Comparison of ENCODE assay signal across 8 mouse cellular contexts in the genomic region with DNA sequence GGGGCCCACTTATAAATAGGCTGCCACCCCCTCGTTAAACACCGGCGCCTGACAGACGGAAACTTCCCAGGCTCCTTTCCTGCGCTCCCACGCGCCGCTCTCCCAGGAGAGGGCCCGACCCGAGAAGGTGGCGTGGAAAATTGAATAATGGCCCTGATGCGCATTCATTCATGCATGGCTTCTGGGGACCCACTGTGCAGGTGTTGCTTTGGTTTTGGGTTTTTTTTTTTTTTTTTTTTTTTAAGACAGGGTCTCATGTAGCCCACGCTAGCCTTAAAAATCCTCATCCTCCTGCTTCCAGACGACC. TPM values are rescaled to one million over a fixed set of nuclear protein-coding genes. Genes with fewer than 3 reads are reported as not detected.
DNase-seq lines count a peak whose midpoint lies in the region; ATAC-seq and TF ChIP-seq lines count a peak whose summit lies in the region.

No protein-coding gene starts in this region.

- TF ChIP-seq EP300 in ES-Bruce4 (IDR thresholded peaks at IDR 0.05; ENCODE audit: insufficient read depth, low read depth, low read length) = no peak
- no peak for TF ChIP-seq EP300 in stomach, postnatal 0 days (optimal IDR thresholded peaks at IDR 0.05)

- H3K4me2 ChIP-seq in heart, embryonic 12.5 days = peak overlapping the region; percentile 98
- peak overlapping the region; percentile 99 for H3K4me2 ChIP-seq in heart, embryonic 13.5 days
- peak overlapping the region; percentile 95 for H3K4me2 ChIP-seq in liver, embryonic 15.5 days
- H3K4me2 ChIP-seq in stomach, postnatal 0 days (replicated peaks; ENCODE audit: low read depth) = peak overlapping the region; percentile 88

- DNase-seq in heart, postnatal 4 days = no peak
- DNase-seq in stomach, postnatal 0 days (ENCODE audit: low spot score) = no peak
- no peak for DNase-seq in layer of hippocampus, postnatal 36 days
- DNase-seq in Muller cell, postnatal 12 days (ENCODE audit: inconsistent ontology term) = no peak

- H3K27me3 ChIP-seq in heart, embryonic 12.5 days (replicated peaks) = peaks cover 29% of the 10 kb centered on the region; the same call in 1 of the 2 replicates
- no peaks in the 10 kb centered on the region for H3K27me3 ChIP-seq in ES-Bruce4 (ENCODE audit: control insufficient read depth, insufficient read depth, low read length, poor library complexity, severe bottlenecking)
- peaks cover 59% of the 10 kb centered on the region for H3K27me3 ChIP-seq in heart, embryonic 13.5 days (replicated peaks)
- peaks cover 42% of the 10 kb centered on the region for H3K27me3 ChIP-seq in liver, embryonic 15.5 days
- H3K27me3 ChIP-seq in stomach, postnatal 0 days (ENCODE audit: control insufficient read depth, insufficient read depth, low read length) = no peaks in the 10 kb centered on the region

- TF ChIP-seq CTCF in ES-Bruce4 (IDR thresholded peaks at IDR 0.05; ENCODE audit: low read depth, low read length) = no peak
- TF ChIP-seq CTCF in stomach, postnatal 0 days (IDR thresholded peaks at IDR 0.05; ENCODE audit: low read depth) = no peak

- no peak for TF ChIP-seq POLR2A in ES-Bruce4 (IDR thresholded peaks at IDR 0.05; ENCODE audit: insufficient read depth, low read length)

- H3K4me3 ChIP-seq in heart, embryonic 12.5 days = peak overlapping the region; percentile 81
- H3K4me3 ChIP-seq in ES-Bruce4 (ENCODE audit: low read depth, low read length) = peak overlapping the region; percentile 85
- H3K4me3 ChIP-seq in heart, embryonic 13.5 days = peak overlapping the region; percentile 77
- H3K4me3 ChIP-seq in liver, embryonic 15.5 days (replicated peaks) = peak overlapping the region; percentile 70
- H3K4me3 ChIP-seq in stomach, postnatal 0 days (ENCODE audit: low read depth, low read length) = peak overlapping the region; percentile 65

- peaks cover 24% of the 10 kb centered on the region for H3K4me1 ChIP-seq in heart, embryonic 12.5 days (replicated peaks)
- H3K4me1 ChIP-seq in ES-Bruce4 (ENCODE audit: control insufficient read depth, insufficient read depth, low read length) = no peaks in the 10 kb centered on the region
- H3K4me1 ChIP-seq in heart, embryonic 13.5 days = peaks cover 36% of the 10 kb centered on the region
- H3K4me1 ChIP-seq in liver, embryonic 15.5 days (replicated peaks) = peaks cover 50% of the 10 kb centered on the region
- H3K4me1 ChIP-seq in stomach, postnatal 0 days (replicated peaks; ENCODE audit: control insufficient read depth, insufficient read depth) = 0 out of 2 replicates have a peak, but pooled peaks cover 3% of the 10 kb centered on the region

- ATAC-seq in heart, embryonic 12.5 days (ENCODE audit: insufficient number of reproducible peaks, low FRiP score) = 0 out of 2 replicates have a peak, but pooled peaks have one; percentile 16
- no peak for ATAC-seq in heart, embryonic 13.5 days (ENCODE audit: extremely low read depth, insufficient number of reproducible peaks, low FRiP score, low TSS enrichment)
- no peak for ATAC-seq in liver, embryonic 15.5 days (ENCODE audit: insufficient read depth)
- ATAC-seq in stomach, postnatal 0 days (ENCODE audit: low FRiP score, low TSS enrichment) = no peak

- no peak overlapping the region for H3K27ac ChIP-seq in heart, embryonic 12.5 days (ENCODE audit: poor library complexity, severe bottlenecking)
- H3K27ac ChIP-seq in ES-Bruce4 (ENCODE audit: insufficient read depth, low read length) = no peak overlapping the region
- H3K27ac ChIP-seq in heart, embryonic 13.5 days (replicated peaks) = peak overlapping the region; percentile 15; the same call in 1 of the 2 replicates
- H3K27ac ChIP-seq in liver, embryonic 15.5 days (replicated peaks) = peak overlapping the region; percentile 83
- peak overlapping the region; percentile 94 for H3K27ac ChIP-seq in stomach, postnatal 0 days (replicated peaks)

- no peaks in the 10 kb centered on the region for H3K36me3 ChIP-seq in heart, embryonic 12.5 days
- H3K36me3 ChIP-seq in ES-Bruce4 (ENCODE audit: control insufficient read depth, insufficient read depth, low read length, poor library complexity, severe bottlenecking) = no peaks in the 10 kb centered on the region
- no peaks in the 10 kb centered on the region for H3K36me3 ChIP-seq in heart, embryonic 13.5 days
- H3K36me3 ChIP-seq in liver, embryonic 15.5 days (replicated peaks) = no peaks in the 10 kb centered on the region
- H3K36me3 ChIP-seq in stomach, postnatal 0 days (ENCODE audit: control insufficient read depth, insufficient read depth, low read length) = no peaks in the 10 kb centered on the region

- H3K9me3 ChIP-seq in heart, embryonic 12.5 days (replicated peaks) = no peaks in the 10 kb centered on the region
- H3K9me3 ChIP-seq in ES-Bruce4 (replicated peaks; ENCODE audit: control insufficient read depth, insufficient read depth, low read length, poor library complexity, severe bottlenecking) = no peaks in the 10 kb centered on the region
- H3K9me3 ChIP-seq in heart, embryonic 13.5 days = no peaks in the 10 kb centered on the region
- no peaks in the 10 kb centered on the region for H3K9me3 ChIP-seq in liver, embryonic 15.5 days (replicated peaks)
- no peaks in the 10 kb centered on the region for H3K9me3 ChIP-seq in stomach, postnatal 0 days (ENCODE audit: control insufficient read depth, low read length)

- H3K9ac ChIP-seq in heart, embryonic 12.5 days = peak overlapping the region; percentile 81
- peak overlapping the region; percentile 84 for H3K9ac ChIP-seq in ES-Bruce4 (ENCODE audit: low read depth, poor library complexity, severe bottlenecking)
- H3K9ac ChIP-seq in heart, embryonic 13.5 days = peak overlapping the region; percentile 87
- H3K9ac ChIP-seq in liver, embryonic 15.5 days = peak overlapping the region; percentile 71
- H3K9ac ChIP-seq in stomach, postnatal 0 days (ENCODE audit: low read length) = peak overlapping the region; percentile 79

- 2% methylated on average over 14 of the region's 14 CpGs for WGBS in heart, embryonic 12.5 days
- under 1% methylated on average over 14 of the region's 14 CpGs for whole genome bisulfite sequencing in heart, embryonic 13.5 days
- WGBS in liver, embryonic 15.5 days (ENCODE audit: insufficient replicate concordance) = under 1% methylated on average over 14 of the region's 14 CpGs
- under 1% methylated on average over 14 of the region's 14 CpGs for WGBS in stomach, postnatal 0 days

RNA-seq across cellular contexts. Expression of a gene that starts 0.7 kb away (rescaled TPM):
- polyA plus RNA-seq in heart, embryonic 12.5 days (2016; fragmentation: Nextera tagmentation; extraction: Ambion mirVana) = 4.8 and 7.5 TPM in 2 replicates
- total RNA-seq in heart, postnatal 4 days (2021) = 10 to 100 TPM; 29.6 to 42.2 TPM
- polyA plus RNA-seq in ES-Bruce4 (2011; ENCODE audit: insufficient read depth, insufficient read length, low read depth, missing spikeins) = 17.4 and 24.6 TPM in 2 replicates
- 4.7 and 5.6 TPM in 2 replicates for polyA plus RNA-seq in heart, embryonic 13.5 days (2015; fragmentation: Nextera tagmentation; extraction: Ambion mirVana)
- polyA plus RNA-seq in liver, embryonic 15.5 days (2015; fragmentation: Nextera tagmentation; extraction: Ambion mirVana) = 11.4 and 12.9 TPM in 2 replicates
- polyA plus RNA-seq in stomach, postnatal 0 days (2015; fragmentation: Nextera tagmentation; extraction: Ambion mirVana) = 31.2 and 32.2 TPM in 2 replicates
- 10 to 100 TPM; 39.4 to 41.2 TPM for total RNA-seq in layer of hippocampus, postnatal 36 days (2021)

RNA-seq across cellular contexts. Expression of a gene that starts 43.7 kb away (rescaled TPM):
- polyA plus RNA-seq in heart, embryonic 12.5 days (2016; fragmentation: Nextera tagmentation; extraction: Ambion mirVana) = 2.5 and 7.1 TPM in 2 replicates
- 1 to 10 TPM; 2.2 TPM for total RNA-seq in heart, postnatal 4 days (2021)
- 4.1 and 5.4 TPM in 2 replicates for polyA plus RNA-seq in ES-Bruce4 (2011; ENCODE audit: insufficient read depth, insufficient read length, low read depth, missing spikeins)
- 3.7 TPM in 2 replicates for polyA plus RNA-seq in heart, embryonic 13.5 days (2015; fragmentation: Nextera tagmentation; extraction: Ambion mirVana)
- 2.5 and 3.2 TPM in 2 replicates for polyA plus RNA-seq in liver, embryonic 15.5 days (2015; fragmentation: Nextera tagmentation; extraction: Ambion mirVana)
- 5.4 TPM in 2 replicates for polyA plus RNA-seq in stomach, postnatal 0 days (2015; fragmentation: Nextera tagmentation; extraction: Ambion mirVana)
- total RNA-seq in layer of hippocampus, postnatal 36 days (2021) = 1 to 10 TPM; 2.5 TPM

RNA-seq across cellular contexts. Expression of a gene that starts 46.9 kb away (rescaled TPM):
- polyA plus RNA-seq in heart, embryonic 12.5 days (2016; fragmentation: Nextera tagmentation; extraction: Ambion mirVana) = 0.90 and 2.1 TPM in 2 replicates
- total RNA-seq in heart, postnatal 4 days (2021) = under 1 TPM in 1 of 2 experiments, not detected in 1; 0.62 TPM
- polyA plus RNA-seq in ES-Bruce4 (2011; ENCODE audit: insufficient read depth, insufficient read length, low read depth, missing spikeins) = 1.8 and 2.7 TPM in 2 replicates
- 1.3 and 2.9 TPM in 2 replicates for polyA plus RNA-seq in heart, embryonic 13.5 days (2015; fragmentation: Nextera tagmentation; extraction: Ambion mirVana)
- 0.76 and 1.2 TPM in 2 replicates for polyA plus RNA-seq in liver, embryonic 15.5 days (2015; fragmentation: Nextera tagmentation; extraction: Ambion mirVana)
- polyA plus RNA-seq in stomach, postnatal 0 days (2015; fragmentation: Nextera tagmentation; extraction: Ambion mirVana) = 0.56 and 0.91 TPM in 2 replicates
- total RNA-seq in layer of hippocampus, postnatal 36 days (2021) = 1 to 10 TPM in 1 of 2 experiments, under 1 TPM in 1; 0.91 to 1.7 TPM

RNA-seq across cellular contexts. Expression of a gene that starts 57.9 kb away (rescaled TPM):
- 61.9 and 64.4 TPM in 2 replicates for polyA plus RNA-seq in heart, embryonic 12.5 days (2016; fragmentation: Nextera tagmentation; extraction: Ambion mirVana)
- total RNA-seq in heart, postnatal 4 days (2021) = 10 to 100 TPM; 42.3 to 49.1 TPM
- 11.2 and 11.9 TPM in 2 replicates for polyA plus RNA-seq in ES-Bruce4 (2011; ENCODE audit: insufficient read depth, insufficient read length, low read depth, missing spikeins)
- polyA plus RNA-seq in heart, embryonic 13.5 days (2015; fragmentation: Nextera tagmentation; extraction: Ambion mirVana) = 51.2 and 52.2 TPM in 2 replicates
- polyA plus RNA-seq in liver, embryonic 15.5 days (2015; fragmentation: Nextera tagmentation; extraction: Ambion mirVana) = 16.5 and 17.3 TPM in 2 replicates
- polyA plus RNA-seq in stomach, postnatal 0 days (2015; fragmentation: Nextera tagmentation; extraction: Ambion mirVana) = 31.0 and 35.8 TPM in 2 replicates
- 10 to 100 TPM; 32.6 to 40.8 TPM for total RNA-seq in layer of hippocampus, postnatal 36 days (2021)

Comparison
In these comparisons a context has a peak if more than half of its experiments do, and no peak if none do; other contexts are left out.
1. H3K27ac ChIP-seq: peak in heart, embryonic 13.5 days (single experiment), liver, embryonic 15.5 days (single experiment) and stomach, postnatal 0 days (single experiment); none in heart, embryonic 12.5 days (single experiment) and ES-Bruce4 (single experiment).
2. Peak in every context shown above with its lines, with median percentiles within 50 percentile points of each other: H3K4me2 ChIP-seq, H3K4me3 ChIP-seq and H3K9ac ChIP-seq.